Mouse (Mus musculus) neutrophil, adult 5-6 weeks (primary cell): ENCODE data around the gene Dab1. TPM values are rescaled to one million over a fixed set of nuclear protein-coding genes. Genes with fewer than 3 reads are reported as not detected.

Experiments
- ATAC-seq: fragments of 151-379, 151-347 bp; 2 replicates; pipeline ENCODE4 v1.8.0; 2017; ENCODE audit warnings: mild to moderate bottlenecking, moderate TSS enrichment; ENCODE audit not compliant: insufficient number of reproducible peaks, poor library complexity, low FRiP score, severe bottlenecking; ENCODE audit errors: extremely low read depth
- total RNA-seq: library from RNA; stranded (forward); fragments of 200-1000 nt; gene quantifications from 2 replicates; pipeline ENCODE4 v1.2.3, GENCODE M21; 2017

Dab1 gene
- total RNA-seq, 1 experiment from 2014 or later = not detected

GRCm38 (mm10) chr4:104385272-104385671 lies 766.1 kb downstream of the Dab1 start:
- no peak for ATAC-seq

- ATAC-seq = no peak
Observed at GRCm38 (mm10) chr4:104395515-104395914, 776.4 kb downstream of the Dab1 start.

- no peak for ATAC-seq
Observed at GRCm38 (mm10) chr4:104396095-104396494, 776.9 kb downstream of the Dab1 start.

- ATAC-seq = no peak
Observed at GRCm38 (mm10) chr4:104399106-104399730, 780.1 kb downstream of the Dab1 start.

- ATAC-seq = no peak
Observed at GRCm38 (mm10) chr4:104404099-104404498, 784.9 kb downstream of the Dab1 start.

GRCm38 (mm10) chr4:104410922-104411321 lies 791.8 kb downstream of the Dab1 start:
- ATAC-seq = no peak

- no peak for ATAC-seq
Observed at GRCm38 (mm10) chr4:104415482-104415881, 796.3 kb downstream of the Dab1 start.

GRCm38 (mm10) chr4:104418354-104418753 lies 799.2 kb downstream of the Dab1 start:
- ATAC-seq = no peak

GRCm38 (mm10) chr4:104420983-104421680 lies 802.0 kb downstream of the Dab1 start:
- ATAC-seq = no peak

- ATAC-seq = no peak
Observed at GRCm38 (mm10) chr4:104429127-104429526, 810.0 kb downstream of the Dab1 start.

- ATAC-seq = no peak
Observed at GRCm38 (mm10) chr4:104431231-104431855, 812.2 kb downstream of the Dab1 start.

- no peak for ATAC-seq
Observed at GRCm38 (mm10) chr4:104432150-104432549, 813.0 kb downstream of the Dab1 start.

GRCm38 (mm10) chr4:104435736-104436135 lies 816.6 kb downstream of the Dab1 start:
- no peak for ATAC-seq

GRCm38 (mm10) chr4:104436411-104436810 lies 817.3 kb downstream of the Dab1 start:
- no peak for ATAC-seq

- no peak for ATAC-seq
Observed at GRCm38 (mm10) chr4:104438730-104439129, 819.6 kb downstream of the Dab1 start.

GRCm38 (mm10) chr4:104439641-104440040 lies 820.5 kb downstream of the Dab1 start:
- ATAC-seq = no peak

- ATAC-seq = no peak
Observed at GRCm38 (mm10) chr4:104442925-104443747, 824.0 kb downstream of the Dab1 start.

- ATAC-seq = no peak
Observed at GRCm38 (mm10) chr4:104443775-104444174, 824.6 kb downstream of the Dab1 start.

- no peak for ATAC-seq
Observed at GRCm38 (mm10) chr4:104444985-104445384, 825.8 kb downstream of the Dab1 start.
